ENCODE assay signal across 21 mouse cellular contexts in genomic region chr7:128731585-128731984, GRCm38 (mm10). TPM values are rescaled to one million over a fixed set of nuclear protein-coding genes. Genes with fewer than 3 reads are reported as not detected.
DNase-seq lines count a peak whose midpoint lies in the region; ATAC-seq and TF ChIP-seq lines count a peak whose summit lies in the region.
"Had no signal": no experiment of that assay in that cellular context is flagged by ENCODE, and none has a peak within 500 bp of the region (broad histone marks: within the 10 kb centered on the region; RNA-seq: fewer than 3 reads in every experiment).

No protein-coding gene starts in this region.

- no peak for TF ChIP-seq EP300 in heart, postnatal 0 days (IDR thresholded peaks at IDR 0.05; ENCODE audit: low read depth)

- H3K36me3 ChIP-seq in forebrain, embryonic 15.5 days, result 0 out of 2 replicates have a peak, but pooled peaks cover 3% of the 10 kb centered on the region
- H3K36me3 ChIP-seq in forebrain, embryonic 14.5 days (ENCODE audit: control insufficient read depth, insufficient read depth, low read length), result 0 out of 2 replicates have a peak, but pooled peaks cover 3% of the 10 kb centered on the region
- 0 out of 2 replicates have a peak, but pooled peaks cover 5% of the 10 kb centered on the region for H3K36me3 ChIP-seq in heart, postnatal 0 days (replicated peaks; ENCODE audit: control insufficient read depth, insufficient read depth, low read length)

- H3K27me3 ChIP-seq in forebrain, embryonic 15.5 days, result no peaks in the 10 kb centered on the region
- no peaks in the 10 kb centered on the region for H3K27me3 ChIP-seq in forebrain, embryonic 14.5 days (replicated peaks; ENCODE audit: control insufficient read depth, insufficient read depth, low read length)
- no peaks in the 10 kb centered on the region for H3K27me3 ChIP-seq in heart, postnatal 0 days (ENCODE audit: control insufficient read depth, insufficient read depth, low read length)
- H3K27me3 ChIP-seq: midbrain, embryonic 13.5 days had no signal

- peaks cover 24% of the 10 kb centered on the region for H3K4me1 ChIP-seq in forebrain, embryonic 15.5 days
- H3K4me1 ChIP-seq in forebrain, embryonic 14.5 days (ENCODE audit: control insufficient read depth, insufficient read depth, low read length), result 0 out of 2 replicates have a peak, but pooled peaks cover 2% of the 10 kb centered on the region
- H3K4me1 ChIP-seq in heart, postnatal 0 days (ENCODE audit: control insufficient read depth, insufficient read depth), result peaks cover 14% of the 10 kb centered on the region
- H3K4me1 ChIP-seq in olfactory bulb, adult 2 months (ENCODE audit: control insufficient read depth, insufficient read depth, low read length), result peaks cover 2% of the 10 kb centered on the region; the same call in 1 of the 2 replicates

- peak overlapping the region; percentile 39; the same call in 1 of the 2 replicates for H3K27ac ChIP-seq in forebrain, embryonic 15.5 days (replicated peaks)
- no peak overlapping the region for H3K27ac ChIP-seq in forebrain, embryonic 14.5 days (ENCODE audit: low read depth, low read length)
- peak overlapping the region; percentile 23; the same call in 1 of the 2 replicates for H3K27ac ChIP-seq in heart, postnatal 0 days (ENCODE audit: low read depth)
- peak overlapping the region; percentile 20; the same call in 1 of the 2 replicates for H3K27ac ChIP-seq in olfactory bulb, adult 2 months (ENCODE audit: insufficient read depth, low read depth, low read length)
- H3K27ac ChIP-seq: embryonic facial prominence, embryonic 10.5 days; hindbrain, embryonic 14.5 days; macrophage; midbrain, embryonic 13.5 days had no signal

- no peak for TF ChIP-seq CTCF in heart, postnatal 0 days (IDR thresholded peaks at IDR 0.05; ENCODE audit: low read depth)
- TF ChIP-seq CTCF in olfactory bulb, adult 2 months (IDR thresholded peaks at IDR 0.05; ENCODE audit: insufficient read depth, low read depth, low read length), result no peak

- no peaks in the 10 kb centered on the region for H3K9me3 ChIP-seq in forebrain, embryonic 15.5 days
- 0 out of 2 replicates have a peak, but pooled peaks cover 3% of the 10 kb centered on the region for H3K9me3 ChIP-seq in forebrain, embryonic 14.5 days (replicated peaks; ENCODE audit: control insufficient read depth, low read length)
- no peaks in the 10 kb centered on the region for H3K9me3 ChIP-seq in heart, postnatal 0 days (replicated peaks; ENCODE audit: control insufficient read depth, low read length)
- H3K9me3 ChIP-seq: midbrain, embryonic 13.5 days had no signal

- H3K9ac ChIP-seq in forebrain, embryonic 15.5 days (replicated peaks), result no peak overlapping the region
- H3K9ac ChIP-seq in forebrain, embryonic 14.5 days (ENCODE audit: low read length), result no peak overlapping the region
- no peak overlapping the region for H3K9ac ChIP-seq in heart, postnatal 0 days (replicated peaks; ENCODE audit: low read depth, low read length)
- H3K9ac ChIP-seq: hindbrain, embryonic 14.5 days; midbrain, embryonic 13.5 days had no signal

- no peak for DNase-seq in forebrain, embryonic 14.5 days (ENCODE audit: low spot score)
- DNase-seq in heart, postnatal 0 days (ENCODE audit: low spot score), result no peak
- DNase-seq in heart, adult 8-10 months (ENCODE audit: low spot score), result no peak
- DNase-seq in A20 (ENCODE audit: low read depth, low spot score), result peak; percentile 19
- DNase-seq in Muller cell, postnatal 12 days (ENCODE audit: inconsistent ontology term), result no peak
- DNase-seq in thymus, postnatal 0 days (ENCODE audit: low spot score), result no peak
- DNase-seq: adrenal gland, adult 8-10 months; cerebellum, adult 11-12 months; heart, postnatal 10 days; kidney, adult 8-10 months; kidney, postnatal 25 days; lung, adult 2 months; right cerebral cortex, adult 18-20 months; thymus, postnatal 25 days had no signal

- TF ChIP-seq POLR2A in olfactory bulb, adult 2 months (IDR thresholded peaks at IDR 0.05; ENCODE audit: insufficient read depth, low read depth, low read length), result no peak

- 63% methylated on average over 2 of the region's 2 CpGs for WGBS in forebrain, embryonic 15.5 days
- 68% methylated on average over 2 of the region's 2 CpGs for WGBS in forebrain, embryonic 14.5 days
- WGBS in heart, postnatal 0 days, result 24% methylated on average over 2 of the region's 2 CpGs
- 18% methylated on average over 2 of the region's 2 CpGs for WGBS in olfactory bulb, adult 2 months

- H3K4me2 ChIP-seq in forebrain, embryonic 15.5 days (replicated peaks), result no peak overlapping the region
- H3K4me2 ChIP-seq in forebrain, embryonic 14.5 days (ENCODE audit: low read length), result no peak overlapping the region
- no peak overlapping the region for H3K4me2 ChIP-seq in heart, postnatal 0 days (ENCODE audit: low read depth, low read length)
- H3K4me2 ChIP-seq: hindbrain, embryonic 14.5 days; midbrain, embryonic 13.5 days had no signal

- ATAC-seq in forebrain, embryonic 15.5 days (replicated peaks), result no peak
- no peak for ATAC-seq in forebrain, embryonic 14.5 days
- ATAC-seq in heart, postnatal 0 days (ENCODE audit: insufficient read depth, low read depth), result no peak
- ATAC-seq: midbrain, embryonic 13.5 days had no signal

- H3K4me3 ChIP-seq in forebrain, embryonic 15.5 days, result no peak overlapping the region
- H3K4me3 ChIP-seq in forebrain, embryonic 14.5 days (ENCODE audit: low read depth, low read length), result no peak overlapping the region
- H3K4me3 ChIP-seq in heart, postnatal 0 days (ENCODE audit: low read depth, low read length), result no peak overlapping the region
- no peak overlapping the region for H3K4me3 ChIP-seq in olfactory bulb, adult 2 months (ENCODE audit: insufficient read depth, low read depth, low read length)
- H3K4me3 ChIP-seq: embryonic facial prominence, embryonic 10.5 days; midbrain, embryonic 13.5 days; myocyte had no signal

RNA-seq across cellular contexts. Expression of gene Mcmbp, which starts 8.7 kb away (rescaled TPM):
- 61.0 and 61.5 TPM in 2 replicates for polyA plus RNA-seq in forebrain, embryonic 15.5 days (2015; fragmentation: Nextera tagmentation; extraction: Ambion mirVana)
- 55.6 and 58.1 TPM in 2 replicates for polyA plus RNA-seq in forebrain, embryonic 14.5 days (2014; fragmentation: Nextera tagmentation; extraction: Ambion mirVana)
- 39.4 and 40.0 TPM in 2 replicates for total RNA-seq in heart, postnatal 0 days (2014; rRNA removed; ENCODE audit: low replicate concordance)
- 25.4 and 26.8 TPM in 2 replicates for polyA plus RNA-seq in heart, postnatal 0 days (2015; fragmentation: Nextera tagmentation; extraction: Ambion mirVana)
- total RNA-seq in heart, adult 8-10 months (2022), result 10 to 100 TPM; 19.7 to 21.6 (median 21.1) TPM
- polyA plus RNA-seq in olfactory bulb, adult 2 months (2012; ENCODE audit: insufficient read depth, insufficient read length, low replicate concordance, missing spikeins), result not detected in 2 replicates
- polyA plus RNA-seq in thymus, postnatal 0 days (2015; fragmentation: Nextera tagmentation; extraction: Ambion mirVana), result 62.9 and 66.5 TPM in 2 replicates

RNA-seq across cellular contexts. Expression of gene Sec23ip, which starts 13.2 kb away (rescaled TPM):
- polyA plus RNA-seq in forebrain, embryonic 15.5 days (2015; fragmentation: Nextera tagmentation; extraction: Ambion mirVana), result 35.8 and 35.9 TPM in 2 replicates
- polyA plus RNA-seq in forebrain, embryonic 14.5 days (2014; fragmentation: Nextera tagmentation; extraction: Ambion mirVana), result 30.6 and 34.7 TPM in 2 replicates
- 10.6 and 13.0 TPM in 2 replicates for total RNA-seq in heart, postnatal 0 days (2014; rRNA removed; ENCODE audit: low replicate concordance)
- 18.1 and 20.2 TPM in 2 replicates for polyA plus RNA-seq in heart, postnatal 0 days (2015; fragmentation: Nextera tagmentation; extraction: Ambion mirVana)
- 10 to 100 TPM; 21.4 to 34.4 (median 26.8) TPM for total RNA-seq in heart, adult 8-10 months (2022)
- not detected in 2 replicates for polyA plus RNA-seq in olfactory bulb, adult 2 months (2012; ENCODE audit: insufficient read depth, insufficient read length, low replicate concordance, missing spikeins)
- 30.5 and 30.8 TPM in 2 replicates for polyA plus RNA-seq in thymus, postnatal 0 days (2015; fragmentation: Nextera tagmentation; extraction: Ambion mirVana)
